Mouse (Mus musculus) olfactory bulb, adult 2 months (tissue): ENCODE measurements at regions not wholly inside any gene's neighbourhood (a gene's known extent, or its start where the extent isn't known, plus 50 kb on each side); places are given as distances from the start of the nearest gene placed in this dataset.

Source experiments
- CTCF ChIP-seq: fragments of 200-500 bp; IDR thresholded peaks from 2 replicates; pipeline ENCODE4 v1.5.1; 2012; ENCODE audit warnings: low read depth, mild to moderate bottlenecking, low read length, moderate library complexity; ENCODE audit not compliant: insufficient read depth
- POLR2A ChIP-seq: fragments of 200-500 bp; IDR thresholded peaks from 2 replicates; pipeline ENCODE4 v1.6.1; 2012; ENCODE audit warnings: mild to moderate bottlenecking, low read depth, low read length, moderate library complexity; ENCODE audit not compliant: insufficient read depth

DNA sequence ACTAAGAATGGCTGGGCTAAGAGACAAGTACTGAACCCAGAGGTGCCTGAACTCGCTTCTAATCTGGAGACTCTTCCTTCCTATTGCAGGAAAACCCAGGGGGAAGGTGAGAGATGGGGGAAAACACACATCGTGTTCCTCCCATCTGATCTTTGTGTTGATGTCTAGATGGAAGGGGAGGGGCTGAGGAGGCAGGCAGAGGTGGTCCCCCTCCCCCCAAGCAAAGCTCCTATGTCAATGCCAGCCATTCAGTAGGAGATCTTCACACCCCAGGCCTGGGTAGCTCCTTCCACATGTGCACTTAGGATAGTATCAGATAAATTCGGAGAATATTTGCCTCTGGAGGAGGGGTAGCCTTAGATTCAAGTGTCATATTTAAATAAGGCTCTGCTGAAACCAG lies 118.0 kb upstream of the Ralgapa2 start:
- TF ChIP-seq CTCF: no peak
- no peak for TF ChIP-seq POLR2A
